Mouse (Mus musculus) megakaryocyte, embryonic 14.5 days (primary cell): ENCODE measurements around the gene Sdhb. TPM values are rescaled to one million over a fixed set of nuclear protein-coding genes. Genes with fewer than 3 reads are reported as not detected.
A peak's percentile ranks its signal among the peaks of the same experiment; 100 is the strongest.

ENCODE experiments used
- H3K27me3 ChIP-seq: replicated peaks from 2 replicates; pipeline ENCODE3; 2012; ENCODE audit warnings: inconsistent platforms
- H3K36me3 ChIP-seq: replicated peaks from 2 replicates; pipeline ENCODE3; 2012; ENCODE audit warnings: low read length, inconsistent platforms, mixed read lengths
- H3K4me1 ChIP-seq: 2 replicates; pipeline ENCODE4 v1.6.1; 2012; ENCODE audit warnings: inconsistent platforms
- H3K4me3 ChIP-seq: replicated peaks from 2 replicates; pipeline ENCODE3; 2012; ENCODE audit warnings: moderate library complexity, mild to moderate bottlenecking, inconsistent platforms
- H3K9me3 ChIP-seq: 2 replicates; pipeline ENCODE4 v1.6.1; 2012; ENCODE audit warnings: inconsistent platforms
- FLI1 ChIP-seq: IDR thresholded peaks from 2 replicates; pipeline ENCODE4 v1.6.1; 2012; ENCODE audit warnings: low read length, inconsistent platforms, mixed read lengths
- GATA1 ChIP-seq: IDR thresholded peaks from 3 replicates; pipeline ENCODE4 v1.6.1; 2012; ENCODE audit warnings: mixed read lengths, low read length, inconsistent platforms, borderline replicate concordance
- polyA plus RNA-seq: library from polyadenylated mRNA; stranded (reverse); fragments of >175 nt; gene quantifications from 2 replicates; pipeline ENCODE4 v1.2.3, GENCODE M21; 2012; ENCODE audit warnings: low replicate concordance; ENCODE audit not compliant: insufficient read depth

The Sdhb gene
- polyA plus RNA-seq, 1 experiment = 129 TPM

- no peaks in the 10 kb centered on the region for H3K9me3 ChIP-seq
- H3K4me3 ChIP-seq = peak overlapping the region; percentile 88
- H3K4me1 ChIP-seq = peaks cover 82% of the 10 kb centered on the region
- peaks cover 48% of the 10 kb centered on the region for H3K36me3 ChIP-seq
- no peaks in the 10 kb centered on the region for H3K27me3 ChIP-seq
- TF ChIP-seq GATA1 (no peak), FLI1 (no peak)
Measured at GRCm38 (mm10) chr4:140988706-140989290, 27.8 kb downstream of the Sdhb start.

- TF ChIP-seq GATA1 = no peak
- TF ChIP-seq FLI1 = no peak
- peaks cover 79% of the 10 kb centered on the region for H3K4me1 ChIP-seq
- H3K36me3 ChIP-seq = peaks cover 55% of the 10 kb centered on the region
- peak overlapping the region; percentile 88 for H3K4me3 ChIP-seq
- H3K9me3 ChIP-seq = no peaks in the 10 kb centered on the region
- no peaks in the 10 kb centered on the region for H3K27me3 ChIP-seq
Measured at GRCm38 (mm10) chr4:140989447-140989846, 28.4 kb downstream of the Sdhb start.

- Histone ChIP-seq H3K36me3 (peaks cover 82% of the 10 kb centered on the region), H3K27me3 (no peaks in the 10 kb centered on the region), H3K4me3 (no peak overlapping the region), H3K4me1 (peaks cover 74% of the 10 kb centered on the region), H3K9me3 (no peaks in the 10 kb centered on the region)
- no peak for TF ChIP-seq FLI1
- TF ChIP-seq GATA1 = no peak
Measured at GRCm38 (mm10) chr4:140992215-140992614, 31.2 kb downstream of the Sdhb start.

GRCm38 (mm10) chr4:140993846-140994245 lies 32.8 kb downstream of the Sdhb start:
- Histone ChIP-seq H3K4me3 (no peak overlapping the region), H3K36me3 (peaks cover 96% of the 10 kb centered on the region), H3K27me3 (no peaks in the 10 kb centered on the region), H3K4me1 (peaks cover 60% of the 10 kb centered on the region), H3K9me3 (no peaks in the 10 kb centered on the region)
- TF ChIP-seq GATA1 (no peak), FLI1 (no peak)

GRCm38 (mm10) chr4:140995811-140996210 lies 34.8 kb downstream of the Sdhb start:
- H3K4me1 ChIP-seq = peaks cover 40% of the 10 kb centered on the region
- no peaks in the 10 kb centered on the region for H3K27me3 ChIP-seq
- peaks cover 96% of the 10 kb centered on the region for H3K36me3 ChIP-seq
- no peaks in the 10 kb centered on the region for H3K9me3 ChIP-seq
- TF ChIP-seq GATA1 = no peak
- no peak for TF ChIP-seq FLI1
- H3K4me3 ChIP-seq = no peak overlapping the region

GRCm38 (mm10) chr4:140996812-140997211 lies 35.8 kb downstream of the Sdhb start:
- Histone ChIP-seq H3K36me3 (peaks cover 98% of the 10 kb centered on the region), H3K4me1 (peaks cover 34% of the 10 kb centered on the region)
- TF ChIP-seq FLI1 (no peak), GATA1 (no peak)

GRCm38 (mm10) chr4:141005983-141006382 lies 45.0 kb downstream of the Sdhb start:
- H3K4me3 ChIP-seq = no peak overlapping the region
- no peak for TF ChIP-seq GATA1
- no peak for TF ChIP-seq FLI1
- peaks cover 11% of the 10 kb centered on the region for H3K27me3 ChIP-seq
- H3K9me3 ChIP-seq = 0 out of 2 replicates have a peak, but pooled peaks cover 4% of the 10 kb centered on the region
- H3K4me1 ChIP-seq = peaks cover 49% of the 10 kb centered on the region
- H3K36me3 ChIP-seq = peaks cover 77% of the 10 kb centered on the region

More at GRCm38 (mm10) chr4:140996812-140997211, 35.8 kb downstream of the Sdhb start:
- no peak overlapping the region for H3K4me3 ChIP-seq
- H3K9me3 ChIP-seq = no peaks in the 10 kb centered on the region
- no peaks in the 10 kb centered on the region for H3K27me3 ChIP-seq

GRCm38 (mm10) chr4:141008028-141008427 lies 47.0 kb downstream of the Sdhb start:
- no peak for TF ChIP-seq FLI1
- TF ChIP-seq GATA1 = no peak
- 0 out of 2 replicates have a peak, but pooled peaks cover 4% of the 10 kb centered on the region for H3K9me3 ChIP-seq
- peaks cover 61% of the 10 kb centered on the region for H3K4me1 ChIP-seq
- H3K27me3 ChIP-seq = peaks cover 29% of the 10 kb centered on the region
- no peak overlapping the region for H3K4me3 ChIP-seq
- peaks cover 56% of the 10 kb centered on the region for H3K36me3 ChIP-seq

GRCm38 (mm10) chr4:141010118-141010517 lies 49.1 kb downstream of the Sdhb start, which contains the start of gene Mfap2:
TSS of gene Mfap2 (plus strand) at chr4:141010418.
- peaks cover 58% of the 10 kb centered on the region for H3K4me1 ChIP-seq
- peaks cover 36% of the 10 kb centered on the region for H3K36me3 ChIP-seq
- TF ChIP-seq FLI1 = no peak
- no peak for TF ChIP-seq GATA1
- H3K27me3 ChIP-seq = peaks cover 39% of the 10 kb centered on the region
- 0 out of 2 replicates have a peak, but pooled peaks cover 4% of the 10 kb centered on the region for H3K9me3 ChIP-seq
- no peak within 1 kb of the TSS for H3K4me3 ChIP-seq

GRCm38 (mm10) chr4:141010526-141010925 lies 49.5 kb downstream of the Sdhb start:
- Histone ChIP-seq H3K27me3 (peaks cover 43% of the 10 kb centered on the region), H3K4me1 (peaks cover 60% of the 10 kb centered on the region), H3K4me3 (no peak overlapping the region), H3K9me3 (0 out of 2 replicates have a peak, but pooled peaks cover 4% of the 10 kb centered on the region), H3K36me3 (peaks cover 31% of the 10 kb centered on the region)
- TF ChIP-seq GATA1 = no peak
- no peak for TF ChIP-seq FLI1
